Mouse (Mus musculus) frontal cortex, postnatal 14 days (tissue): ENCODE results near the gene Spata2.

Experiments used
- DNase-seq, 2 experiments: peaks; one replicate each; pipeline ENCODE4 v3.0.0; 2022; ENCODE audit warnings: low spot score in 2 of 2

Spata2 gene

DNA sequence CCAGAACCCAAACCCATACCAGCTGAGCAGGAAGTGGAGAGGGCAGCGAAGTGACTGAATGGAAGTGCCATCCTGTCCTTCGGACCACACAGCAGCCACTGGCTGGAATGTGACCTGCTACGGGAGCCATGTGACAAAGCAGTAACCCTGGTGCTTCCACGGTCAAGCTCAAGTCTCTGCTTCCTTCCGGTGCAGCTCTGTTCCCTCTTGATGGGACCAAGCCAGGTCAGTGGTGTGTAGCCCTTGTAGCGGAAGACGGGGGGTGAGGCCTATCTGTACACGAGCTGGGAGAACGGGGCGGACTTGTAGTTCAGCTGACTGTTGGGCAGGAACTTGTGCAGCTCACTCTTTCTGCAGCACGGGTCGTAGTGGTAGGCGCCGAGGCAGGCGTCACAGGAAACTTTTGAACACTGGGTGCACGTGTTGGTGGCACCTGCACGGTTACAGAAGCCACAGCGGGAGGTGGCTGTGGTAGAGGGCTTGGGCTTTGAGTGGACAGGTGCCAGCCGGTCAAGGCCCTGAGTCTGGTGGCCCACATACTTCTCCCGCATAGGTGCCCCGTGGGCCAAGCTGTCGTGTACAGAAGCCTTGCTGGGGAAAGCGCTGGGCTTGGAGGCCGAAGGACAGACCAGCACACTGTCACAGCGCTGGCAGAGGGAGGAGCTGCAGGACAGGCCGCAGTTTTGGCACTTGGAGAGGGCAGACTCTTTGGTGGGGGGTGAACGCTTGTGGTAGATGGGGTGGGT lies 9.4 kb downstream of the Spata2 start:
- DNase-seq, result no peak

- DNase-seq, result no peak
Observed at GRCm38 (mm10) chr2:167482681-167483080, 10.0 kb downstream of the Spata2 start.

DNA sequence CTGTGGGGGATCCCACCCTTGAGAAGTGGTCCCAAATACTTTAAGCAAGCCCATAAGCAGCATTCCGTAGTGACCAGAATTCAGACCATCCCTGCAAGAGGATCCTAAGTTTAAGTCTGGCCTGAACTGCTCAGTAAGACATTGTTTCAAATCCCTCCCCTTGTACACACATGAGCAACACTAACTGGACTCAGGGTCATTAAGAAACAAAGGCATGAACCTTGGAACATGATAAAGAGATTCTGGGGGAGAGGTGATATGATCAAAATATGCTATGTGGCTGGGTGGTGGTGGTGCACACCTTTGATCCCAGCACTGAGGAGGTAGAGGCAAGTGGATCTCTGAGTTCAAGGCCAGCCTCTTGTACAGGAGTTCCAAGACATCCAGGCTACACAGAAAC lies 13.2 kb downstream of the Spata2 start:
- DNase-seq, result no peak

- DNase-seq, result no peak
Observed at GRCm38 (mm10) chr2:167478128-167478527, 14.6 kb downstream of the Spata2 start.

GRCm38 (mm10) chr2:167476762-167477161 lies 15.9 kb downstream of the Spata2 start:
- no peak for DNase-seq

DNA sequence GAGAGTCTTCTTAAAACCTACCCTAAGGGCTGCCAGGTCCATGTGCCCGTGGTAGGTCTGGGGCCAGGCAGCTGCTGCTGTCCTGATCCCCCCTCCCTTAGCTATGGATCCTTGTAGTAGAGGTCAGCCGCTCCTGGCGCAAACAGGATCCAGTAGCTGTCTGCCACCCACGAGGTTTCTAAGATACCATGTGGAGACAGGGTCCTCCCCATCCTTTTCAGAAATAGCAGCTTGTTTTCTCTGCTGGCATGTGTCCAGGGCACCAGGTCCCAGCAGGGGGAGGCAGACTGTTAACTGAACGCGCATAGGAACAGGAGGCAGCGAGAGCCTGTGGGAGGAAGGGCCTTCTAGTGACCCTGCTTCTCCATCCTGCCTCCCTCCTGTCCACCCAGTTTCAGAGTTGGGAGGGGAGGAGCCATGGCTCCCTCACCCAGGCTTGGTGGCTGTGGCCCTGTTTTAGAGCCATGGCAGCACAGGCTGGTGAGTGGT lies 16.4 kb downstream of the Spata2 start:
- DNase-seq, result peak; percentile 67 to 74

- DNase-seq, result no peak
Observed at GRCm38 (mm10) chr2:167475596-167475995, 17.1 kb downstream of the Spata2 start.

DNA sequence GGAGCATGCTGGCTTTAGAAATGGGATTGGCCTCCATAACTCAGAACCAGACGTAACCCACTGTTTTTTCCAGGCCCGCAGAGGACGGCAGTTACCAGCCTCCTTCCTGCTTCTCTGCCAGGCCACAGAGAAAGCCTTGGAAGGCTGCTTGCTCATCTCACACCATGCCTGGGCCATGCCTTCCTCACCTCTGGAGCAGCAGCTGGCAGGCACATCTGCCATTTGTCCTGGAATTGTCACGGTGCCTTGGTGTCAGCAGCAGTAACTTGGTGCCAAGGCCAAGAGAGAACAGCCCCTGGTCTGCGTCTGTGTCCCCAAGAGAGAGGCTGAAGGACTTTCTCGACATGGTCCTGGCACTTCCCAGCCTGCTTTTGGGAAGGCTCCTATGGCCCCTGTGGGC lies 18.5 kb downstream of the Spata2 start:
- no peak for DNase-seq

- no peak for DNase-seq
Observed at GRCm38 (mm10) chr2:167471585-167471984, 21.1 kb downstream of the Spata2 start.

DNA sequence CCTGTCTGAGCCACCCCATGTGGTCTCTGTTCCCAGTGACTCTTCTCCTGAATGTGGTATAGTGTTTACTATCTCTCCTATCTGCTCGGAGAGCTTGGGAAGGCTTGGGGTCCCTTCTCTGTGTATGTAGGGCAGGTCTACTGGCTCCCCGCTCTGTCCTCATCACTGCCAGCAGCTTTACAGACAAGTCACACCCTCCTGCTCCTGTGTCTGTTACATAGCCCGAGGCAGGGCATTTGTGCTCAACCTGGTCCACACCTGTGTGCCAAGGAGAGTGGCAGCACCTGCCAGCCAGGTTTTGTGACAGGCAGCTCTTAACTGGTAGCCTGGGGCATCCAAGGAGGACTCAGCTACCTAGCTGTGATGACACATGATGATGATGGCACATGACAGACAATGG lies 22.1 kb downstream of the Spata2 start:
- no peak for DNase-seq

- no peak for DNase-seq
Observed at GRCm38 (mm10) chr2:167468444-167468843, 24.2 kb downstream of the Spata2 start.

DNA sequence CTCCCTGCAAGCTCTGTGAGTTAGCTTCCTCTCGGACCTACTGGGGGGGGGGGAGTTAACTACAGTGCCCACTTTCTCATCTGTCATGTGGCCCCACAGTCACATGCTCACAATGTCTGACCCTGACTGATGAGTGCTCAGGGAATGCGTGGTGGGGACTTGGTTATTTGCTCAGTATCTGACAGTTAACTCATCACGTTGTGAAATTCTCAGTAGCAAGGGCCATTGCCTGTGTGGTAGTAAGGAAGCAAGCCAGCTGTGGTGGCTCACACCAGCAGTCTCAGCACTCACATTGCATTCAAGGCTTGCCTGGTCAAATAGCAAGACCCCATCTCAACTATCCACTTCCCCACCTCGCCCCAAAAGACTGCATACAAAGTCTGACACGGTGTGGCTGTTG lies 25.5 kb downstream of the Spata2 start:
- no peak for DNase-seq

GRCm38 (mm10) chr2:167465951-167466350 lies 26.7 kb downstream of the Spata2 start:
- no peak for DNase-seq

DNA sequence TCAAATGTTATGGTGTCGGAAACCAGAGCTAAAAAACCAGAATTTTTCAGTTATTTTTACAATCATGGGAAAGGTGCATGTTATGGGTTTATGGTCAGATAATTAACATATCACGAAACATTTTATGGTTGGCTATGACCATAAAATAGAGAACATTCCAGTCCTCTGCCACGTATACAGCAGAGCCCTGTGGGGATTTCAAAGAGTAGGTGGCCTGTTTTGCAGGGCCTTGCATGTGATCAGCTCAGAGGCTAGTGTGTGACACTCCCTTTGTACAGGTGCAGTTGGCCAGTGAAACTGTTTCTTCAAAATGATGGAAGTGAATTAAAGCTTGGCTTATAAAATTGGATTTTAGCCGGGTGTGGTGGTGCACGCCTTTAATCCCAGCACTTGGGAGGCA lies 28.9 kb downstream of the Spata2 start:
- DNase-seq, result no peak

DNA sequence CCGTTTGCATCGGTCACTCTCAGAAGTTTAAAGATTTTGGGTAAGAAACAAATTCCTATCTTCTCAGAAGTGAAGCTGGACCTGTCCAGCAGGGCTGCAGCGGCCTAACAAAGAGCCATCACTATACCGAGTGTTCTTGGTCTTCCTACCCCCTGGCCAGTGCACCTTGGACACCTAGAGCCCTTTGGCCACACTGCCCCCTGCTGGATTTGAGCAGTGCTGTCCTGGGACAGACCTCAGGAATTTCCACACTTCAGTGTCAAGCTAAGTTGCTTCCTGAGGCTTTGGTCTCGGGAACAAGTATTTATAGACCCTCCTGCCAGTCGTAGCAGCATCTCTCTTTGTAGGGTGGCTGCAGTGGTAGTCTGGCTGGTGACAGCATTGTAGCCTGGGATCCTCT lies 29.7 kb downstream of the Spata2 start:
- no peak for DNase-seq

DNA sequence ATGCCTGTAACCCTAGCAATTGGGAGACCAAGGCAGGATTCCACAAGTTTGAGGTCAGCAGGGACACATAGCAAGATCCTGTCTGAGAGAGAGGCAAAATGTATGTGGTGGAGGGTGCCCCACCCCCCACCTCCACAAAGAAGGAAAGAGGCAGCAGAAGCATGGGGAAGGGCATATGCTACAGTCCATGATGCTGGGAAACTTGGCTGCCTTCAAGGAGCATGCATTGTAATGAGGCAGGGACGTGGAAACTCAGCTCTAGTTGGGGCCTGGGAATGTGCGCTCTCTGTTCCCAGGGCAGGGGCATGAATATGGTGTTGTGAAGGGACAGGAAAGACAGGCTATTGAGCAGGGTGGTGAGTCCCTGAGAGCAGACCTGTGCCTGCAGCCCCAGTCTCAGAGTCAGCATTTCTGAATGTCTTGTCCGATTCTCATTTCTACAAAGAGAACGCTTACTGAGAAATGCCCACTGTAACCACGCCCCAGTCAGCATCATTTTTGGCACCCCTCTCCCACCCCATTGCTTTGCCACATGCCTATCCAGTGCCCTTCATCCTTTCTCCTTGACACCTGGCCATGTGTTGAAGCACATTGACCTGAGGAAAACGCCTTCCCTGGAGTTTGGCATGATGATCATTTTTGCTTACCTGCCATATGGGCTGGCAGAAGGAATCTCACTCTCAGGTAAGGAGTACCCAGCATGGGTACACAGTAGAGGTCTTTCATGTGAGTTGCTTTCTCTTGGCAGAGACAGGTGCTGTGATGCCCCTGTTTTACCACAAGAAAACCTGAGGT lies 33.4 kb downstream of the Spata2 start:
- no peak for DNase-seq

DNA sequence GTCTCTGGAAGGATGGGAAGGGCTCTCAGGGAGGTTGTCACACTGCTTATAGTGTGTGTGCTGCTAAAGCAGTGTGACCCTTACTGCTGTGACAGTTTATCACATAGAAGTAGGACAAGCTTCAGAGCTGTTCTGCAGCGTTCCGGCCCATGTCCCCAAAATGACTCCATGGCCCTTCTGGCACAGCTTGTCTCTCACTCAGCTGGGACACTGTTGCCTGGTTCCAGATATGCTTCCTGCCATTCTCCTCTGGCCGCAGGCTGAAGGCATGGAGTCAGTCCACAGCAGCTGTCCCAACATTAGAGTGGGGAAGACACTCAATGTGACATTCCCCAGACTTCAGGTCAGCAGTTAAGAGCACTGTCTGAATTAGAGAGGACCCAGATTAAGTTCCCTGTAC lies 34.1 kb downstream of the Spata2 start:
- DNase-seq, result no peak

- DNase-seq, result no peak
Observed at GRCm38 (mm10) chr2:167457213-167457612, 35.5 kb downstream of the Spata2 start.

- no peak for DNase-seq
Observed at GRCm38 (mm10) chr2:167456361-167457020, 36.2 kb downstream of the Spata2 start.

GRCm38 (mm10) chr2:167453814-167454213 lies 38.9 kb downstream of the Spata2 start:
- no peak for DNase-seq

- DNase-seq, result no peak
Observed at GRCm38 (mm10) chr2:167450647-167451046, 42.0 kb downstream of the Spata2 start.
